Mouse (Mus musculus) forebrain, embryonic 14.5 days (tissue): ENCODE results near the gene Pnpla2. TPM values are rescaled to one million over a fixed set of nuclear protein-coding genes. Genes with fewer than 3 reads are reported as not detected.
A peak's percentile ranks its signal among the peaks of the same experiment; 100 is the strongest.

ENCODE experiments used
- ATAC-seq: fragments of 200-750 bp; cut with Nextera tagmentation; 2 replicates; pipeline ENCODE4 v1.8.0; 2017; ENCODE audit warnings: mild to moderate bottlenecking, moderate library complexity
- DNase-seq: peaks from one replicate; pipeline ENCODE4 v3.0.0-alpha.2; 2015; ENCODE audit warnings: low spot score
- H3K27ac ChIP-seq: fragments of 300-500 bp; sonication (generic); 2 replicates; pipeline ENCODE4 v1.5.1; 2014; ENCODE audit warnings: low read depth, mild to moderate bottlenecking, control low read depth, low read length, moderate library complexity
- H3K27me3 ChIP-seq: fragments of 300-500 bp; sonication (generic); replicated peaks from 2 replicates; pipeline ENCODE4 v1.6.1; 2014; ENCODE audit warnings: low read length, control low read depth, mixed read lengths; ENCODE audit not compliant: control insufficient read depth, insufficient read depth
- H3K36me3 ChIP-seq: fragments of 300-500 bp; sonication (generic); 2 replicates; pipeline ENCODE4 v1.6.1; 2014; ENCODE audit warnings: low read length, control low read depth; ENCODE audit not compliant: control insufficient read depth, insufficient read depth
- H3K4me1 ChIP-seq: fragments of 300-500 bp; sonication (generic); 2 replicates; pipeline ENCODE4 v1.6.1; 2014; ENCODE audit warnings: antibody characterized with exemption, low read length, control low read depth; ENCODE audit not compliant: control insufficient read depth, insufficient read depth
- H3K4me2 ChIP-seq: fragments of 300-500 bp; sonication (generic); 2 replicates; pipeline ENCODE4 v1.6.1; 2014; ENCODE audit warnings: mild to moderate bottlenecking, control low read depth, low read length
- H3K4me3 ChIP-seq: fragments of 300-500 bp; sonication (generic); 2 replicates; pipeline ENCODE4 v1.5.1; 2014; ENCODE audit warnings: low read depth, low read length, control low read depth
- H3K9ac ChIP-seq: fragments of 300-500 bp; sonication (generic); 2 replicates; pipeline ENCODE4 v1.6.1; 2014; ENCODE audit warnings: mild to moderate bottlenecking, low read length, control low read depth, moderate library complexity
- H3K9me3 ChIP-seq: fragments of 300-500 bp; sonication (generic); replicated peaks from 2 replicates; pipeline ENCODE4 v1.6.1; 2016; ENCODE audit warnings: low read length, control low read depth, mixed read lengths; ENCODE audit not compliant: control insufficient read depth
- WGBS: fragments of 180-500 bp; shearing (Covaris S2); extraction: QIAGEN DNeasy Blood & Tissue Kit; methylation state at CpG from one replicate; pipeline ENCODE4 v1.1.7; 2014; 5-methylcytosine and 5-hydroxymethylcytosine counted together
- polyA plus RNA-seq: library from polyadenylated mRNA; unstranded; fragments of >200 nt; fragmentation: Nextera tagmentation; extraction: Ambion mirVana; gene quantifications from 2 replicates; pipeline ENCODE4 v1.2.1, GENCODE M21; 2014

Pnpla2 gene
- polyA plus RNA-seq, 1 experiment from 2014 or later, result 16.3 TPM

DNA sequence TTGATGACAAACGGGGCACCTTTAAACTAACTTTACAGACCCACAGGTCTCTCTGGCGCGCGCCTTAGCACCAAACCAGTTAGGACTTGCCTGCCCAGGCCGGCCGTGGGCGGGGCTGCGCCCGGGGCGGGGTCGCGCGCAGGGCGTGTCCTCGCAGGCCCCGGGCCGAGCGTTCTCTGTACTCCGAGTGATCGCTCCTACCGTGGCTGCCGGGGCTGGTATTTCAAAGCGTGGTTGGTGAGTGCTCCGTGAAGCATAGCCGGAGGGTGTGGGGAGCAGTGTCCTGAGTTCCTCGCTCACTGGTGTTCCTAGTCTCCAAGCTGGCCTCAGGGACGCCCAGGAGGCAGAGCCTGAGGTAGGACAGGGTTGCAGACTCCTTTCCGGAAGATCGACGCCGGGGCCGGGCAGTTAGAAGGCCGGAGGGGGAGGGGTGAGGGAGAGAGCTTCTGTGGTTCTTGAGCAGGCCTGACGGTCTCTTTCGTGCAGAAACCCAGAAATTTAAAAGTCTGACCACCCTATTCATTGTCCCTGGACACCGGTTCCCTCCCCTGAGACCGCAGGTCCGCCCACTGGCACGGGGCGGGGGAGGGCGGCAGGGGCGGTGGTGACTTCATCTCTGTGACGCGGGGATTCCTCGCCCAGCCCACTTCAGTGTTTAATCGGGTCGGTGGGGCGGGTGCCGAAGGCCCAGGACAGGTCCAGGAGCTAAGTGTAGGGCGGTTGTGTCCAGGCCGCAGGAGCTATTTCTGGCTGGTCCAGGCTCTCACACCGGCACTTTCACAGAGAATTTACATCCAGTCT lies 12.4 kb downstream of the Pnpla2 start, which contains the start of gene Cd151:
Gene Cd151, plus strand, starts transcription at position 163 of the 801 bp plus-strand sequence.
- peaks cover 25% of the 10 kb centered on the region for H3K36me3 ChIP-seq
- ATAC-seq (peak; percentile 68), DNase-seq (peak; percentile 75)
- peak within 1 kb of the TSS; percentile 75 for H3K4me2 ChIP-seq
- H3K9ac ChIP-seq, result peak within 1 kb of the TSS; percentile 75
- H3K4me1 ChIP-seq, result peaks cover 17% of the 10 kb centered on the region
- under 1% methylated on average over 52 of the region's 52 CpGs for WGBS
- peak within 1 kb of the TSS; percentile 85 for H3K27ac ChIP-seq
- no peaks in the 10 kb centered on the region for H3K9me3 ChIP-seq
- peak within 1 kb of the TSS; percentile 57 for H3K4me3 ChIP-seq
- H3K27me3 ChIP-seq, result peaks cover 42% of the 10 kb centered on the region

- Histone ChIP-seq H3K9me3 (no peaks in the 10 kb centered on the region), H3K27me3 (peaks cover 34% of the 10 kb centered on the region), H3K27ac (peak overlapping the region; percentile 85), H3K4me3 (peak overlapping the region; percentile 57), H3K9ac (peak overlapping the region; percentile 75), H3K36me3 (peaks cover 31% of the 10 kb centered on the region), H3K4me2 (peak overlapping the region; percentile 75), H3K4me1 (peaks cover 17% of the 10 kb centered on the region)
- no peak for DNase-seq
- ATAC-seq, result peak; percentile 14
- WGBS, result 31% methylated on average over 5 of the region's 5 CpGs
Measured at GRCm38 (mm10) chr7:141468164-141468521, 13.1 kb downstream of the Pnpla2 start.

DNA sequence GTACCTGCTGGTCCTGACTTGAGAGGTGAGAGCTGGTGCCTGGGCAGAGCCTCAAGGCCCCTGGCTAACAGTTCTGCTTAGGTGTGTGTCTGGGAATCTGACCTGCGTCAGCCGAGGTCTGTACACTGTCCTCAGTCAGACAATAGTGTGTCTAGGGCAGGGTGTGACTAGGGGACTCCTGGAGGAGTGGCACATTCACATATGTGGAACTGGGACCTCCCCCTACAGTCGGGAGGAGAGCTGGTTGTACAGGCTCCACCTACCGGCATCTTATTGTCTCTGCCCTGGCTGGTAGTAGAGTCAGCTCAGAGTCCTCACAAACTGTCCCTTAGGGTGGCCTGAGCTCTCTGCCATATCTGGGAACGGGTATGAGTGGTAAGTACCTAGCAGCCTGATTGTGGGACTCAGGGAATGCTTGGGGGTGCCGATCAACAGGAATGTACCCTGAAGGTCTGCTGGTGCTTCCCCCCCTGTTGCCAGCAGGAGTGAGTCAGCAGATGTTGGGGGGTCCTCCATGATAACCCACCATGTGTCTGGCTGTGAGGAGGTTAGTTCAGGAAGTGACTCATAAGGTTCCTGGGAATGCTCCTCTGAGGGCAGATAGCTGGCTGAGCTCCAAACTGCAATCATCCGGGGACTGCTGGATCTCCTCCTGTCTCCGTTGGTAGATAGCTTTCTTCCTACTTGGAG lies 13.7 kb downstream of the Pnpla2 start:
- Histone ChIP-seq H3K27me3 (peaks cover 29% of the 10 kb centered on the region), H3K27ac (peak overlapping the region; percentile 85), H3K4me3 (peak overlapping the region; percentile 57), H3K9ac (peak overlapping the region; percentile 75), H3K4me2 (peak overlapping the region; percentile 75), H3K9me3 (no peaks in the 10 kb centered on the region), H3K4me1 (peaks cover 17% of the 10 kb centered on the region), H3K36me3 (peaks cover 31% of the 10 kb centered on the region)
- peak; percentile 85 for DNase-seq
- peak; percentile 76 for ATAC-seq
- 20% methylated on average over 8 of the region's 8 CpGs for WGBS

GRCm38 (mm10) chr7:141469352-141469751 lies 14.4 kb downstream of the Pnpla2 start:
- peak overlapping the region; percentile 75 for H3K4me2 ChIP-seq
- WGBS, result 81% methylated on average over 6 of the region's 6 CpGs
- peaks cover 31% of the 10 kb centered on the region for H3K36me3 ChIP-seq
- ATAC-seq (no peak), DNase-seq (no peak)
- H3K9ac ChIP-seq, result peak overlapping the region; percentile 75
- H3K4me1 ChIP-seq, result peaks cover 24% of the 10 kb centered on the region
- H3K9me3 ChIP-seq, result no peaks in the 10 kb centered on the region
- peaks cover 22% of the 10 kb centered on the region for H3K27me3 ChIP-seq
- peak overlapping the region; percentile 85; the same call in 1 of the 2 replicates for H3K27ac ChIP-seq
- peak overlapping the region; percentile 57 for H3K4me3 ChIP-seq

- H3K36me3 ChIP-seq, result peaks cover 31% of the 10 kb centered on the region
- no peak overlapping the region; the same call in 1 of the 2 replicates for H3K9ac ChIP-seq
- peaks cover 15% of the 10 kb centered on the region for H3K27me3 ChIP-seq
- no peak overlapping the region; the same call in 1 of the 2 replicates for H3K4me2 ChIP-seq
- no peak overlapping the region for H3K27ac ChIP-seq
- DNase-seq, result no peak
- 90% methylated on average over 18 of the region's 18 CpGs for WGBS
- H3K4me1 ChIP-seq, result peaks cover 25% of the 10 kb centered on the region
- H3K9me3 ChIP-seq, result no peaks in the 10 kb centered on the region
- no peak overlapping the region for H3K4me3 ChIP-seq
- no peak for ATAC-seq
Measured at GRCm38 (mm10) chr7:141469901-141470636, 15.1 kb downstream of the Pnpla2 start.

DNA sequence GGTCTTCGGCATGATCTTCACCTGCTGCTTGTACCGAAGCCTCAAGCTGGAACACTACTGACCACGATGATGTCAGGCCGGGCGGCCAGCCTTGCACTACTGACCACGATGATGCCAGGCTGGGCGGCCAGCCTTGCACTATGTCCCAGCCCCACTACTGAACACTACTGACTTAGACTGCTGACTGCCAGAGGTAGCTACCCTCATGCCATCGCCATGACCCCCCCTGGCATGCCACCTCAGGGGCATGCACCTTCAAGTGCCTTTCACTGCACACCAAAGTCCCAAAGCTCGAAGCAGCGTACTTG lies 15.6 kb downstream of the Pnpla2 start:
- no peak overlapping the region for H3K4me3 ChIP-seq
- peaks cover 31% of the 10 kb centered on the region for H3K36me3 ChIP-seq
- H3K27me3 ChIP-seq, result peaks cover 10% of the 10 kb centered on the region
- 94% methylated on average over 10 of the region's 10 CpGs for WGBS
- DNase-seq (no peak), ATAC-seq (no peak)
- H3K4me2 ChIP-seq, result no peak overlapping the region
- no peak overlapping the region for H3K9ac ChIP-seq
- no peaks in the 10 kb centered on the region for H3K9me3 ChIP-seq
- peaks cover 25% of the 10 kb centered on the region for H3K4me1 ChIP-seq
- no peak overlapping the region for H3K27ac ChIP-seq

DNA sequence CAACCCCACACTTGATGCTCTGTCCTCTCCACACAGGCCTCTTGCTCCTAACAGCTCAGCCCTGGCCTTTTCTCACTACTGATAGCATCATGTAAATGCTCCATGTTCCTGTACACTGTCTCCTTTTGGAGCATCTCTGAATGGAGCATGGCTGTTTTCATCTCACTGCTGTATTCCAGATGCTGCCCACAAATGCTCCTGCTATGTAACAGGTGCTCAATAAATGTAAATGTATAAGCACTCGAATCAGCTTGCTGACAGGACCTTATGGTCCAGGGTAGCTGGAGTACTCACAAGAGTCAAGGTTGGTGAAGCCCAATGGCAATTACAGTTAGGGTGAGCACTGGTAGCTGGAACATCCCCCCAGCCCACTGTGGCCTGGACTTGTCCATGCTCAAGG lies 16.2 kb downstream of the Pnpla2 start:
- no peak overlapping the region for H3K27ac ChIP-seq
- peaks cover 31% of the 10 kb centered on the region for H3K36me3 ChIP-seq
- H3K4me2 ChIP-seq, result no peak overlapping the region
- peaks cover 25% of the 10 kb centered on the region for H3K4me1 ChIP-seq
- WGBS, result 85% methylated on average over 1 of the region's 1 CpGs
- H3K4me3 ChIP-seq, result no peak overlapping the region
- H3K27me3 ChIP-seq, result 0 out of 2 replicates have a peak, but pooled peaks cover 4% of the 10 kb centered on the region
- ATAC-seq (no peak), DNase-seq (no peak)
- no peaks in the 10 kb centered on the region for H3K9me3 ChIP-seq
- no peak overlapping the region for H3K9ac ChIP-seq

DNA sequence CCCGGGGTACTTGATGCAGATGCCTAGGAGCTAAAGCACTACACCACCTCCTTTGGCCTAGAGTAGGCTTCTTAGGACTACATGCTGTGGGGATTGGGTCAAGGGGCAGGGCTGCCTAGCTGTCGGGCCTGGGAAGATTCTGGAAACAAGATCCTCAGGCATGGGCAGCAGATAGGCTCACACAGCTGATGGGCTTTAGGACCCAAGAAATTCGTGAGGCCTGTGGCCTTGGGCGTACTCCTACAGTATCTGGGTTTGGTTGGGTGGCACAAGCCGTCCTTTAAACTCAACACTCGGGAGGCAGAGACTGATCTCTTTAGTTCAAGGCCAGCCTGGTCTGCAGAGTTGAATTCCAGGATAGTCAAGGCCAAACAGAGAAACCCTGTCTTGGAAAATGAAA lies 17.2 kb downstream of the Pnpla2 start:
- Histone ChIP-seq H3K9me3 (no peaks in the 10 kb centered on the region), H3K27me3 (no peaks in the 10 kb centered on the region), H3K27ac (no peak overlapping the region), H3K4me2 (no peak overlapping the region), H3K4me1 (peaks cover 25% of the 10 kb centered on the region), H3K4me3 (no peak overlapping the region), H3K9ac (no peak overlapping the region), H3K36me3 (peaks cover 31% of the 10 kb centered on the region)
- WGBS, result 80% methylated on average over 6 of the region's 6 CpGs
- no peak for DNase-seq
- ATAC-seq, result no peak
